In the genomic region with DNA sequence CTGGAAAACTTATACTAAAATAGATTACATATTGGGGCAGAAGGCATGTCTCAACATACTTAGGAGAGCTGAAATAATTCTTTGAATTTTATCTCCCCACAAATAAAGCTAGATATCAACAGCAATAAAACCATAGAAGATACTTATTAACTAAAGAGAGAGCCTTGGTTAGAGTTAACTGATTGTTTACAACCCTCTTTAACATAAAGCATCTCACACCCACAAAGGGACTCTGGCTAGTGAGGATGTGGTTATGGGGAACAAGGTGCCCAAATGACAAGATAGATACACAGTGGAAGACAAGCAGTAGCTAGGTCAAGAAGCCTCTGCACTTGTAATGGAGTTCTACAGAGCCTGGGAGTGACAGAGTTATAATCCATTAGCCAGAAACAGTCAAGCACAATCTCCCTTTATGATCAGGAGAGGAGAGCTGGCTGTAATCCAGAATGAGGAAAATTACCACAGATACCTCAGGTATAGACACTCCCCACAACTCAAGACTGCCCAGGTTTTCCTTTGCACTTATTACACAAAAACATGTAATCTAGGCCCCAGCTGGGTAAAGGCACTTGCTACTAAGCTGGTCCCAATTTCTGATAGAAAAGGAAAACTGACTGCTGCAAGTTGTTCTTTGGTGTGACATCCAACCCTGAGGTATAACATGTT, we compare ENCODE assay signal across 23 mouse cellular contexts. TPM values are rescaled to one million over a fixed set of nuclear protein-coding genes. Genes with fewer than 3 reads are reported as not detected.
A peak's percentile ranks its signal among the peaks of the same experiment; 100 is the strongest.
DNase-seq lines count a peak whose midpoint lies in the region; ATAC-seq and TF ChIP-seq lines count a peak whose summit lies in the region.
"Had no signal": no experiment of that assay in that cellular context is flagged by ENCODE, and none has a peak within 500 bp of the region (broad histone marks: within the 10 kb centered on the region; RNA-seq: fewer than 3 reads in every experiment).

No protein-coding gene starts in this region.

- H3K27ac ChIP-seq in midbrain, embryonic 11.5 days (ENCODE audit: low read depth, low read length) = no peak overlapping the region
- no peak overlapping the region for H3K27ac ChIP-seq in midbrain, embryonic 16.5 days (ENCODE audit: low read length)
- no peak overlapping the region for H3K27ac ChIP-seq in intestine, postnatal 0 days (ENCODE audit: low read depth, low read length)
- no peak overlapping the region for H3K27ac ChIP-seq in hindbrain, embryonic 11.5 days (ENCODE audit: low read depth, low read length)
- H3K27ac ChIP-seq: embryonic facial prominence, embryonic 10.5 days; embryonic facial prominence, embryonic 12.5 days; forebrain, embryonic 13.5 days; forebrain, embryonic 15.5 days had no signal

- no peak for TF ChIP-seq CTCF in intestine, postnatal 0 days (IDR thresholded peaks at IDR 0.05; ENCODE audit: low read depth)

- H3K4me2 ChIP-seq in midbrain, embryonic 11.5 days = no peak overlapping the region
- no peak overlapping the region for H3K4me2 ChIP-seq in midbrain, embryonic 16.5 days (ENCODE audit: low read length)
- H3K4me2 ChIP-seq in intestine, postnatal 0 days (replicated peaks; ENCODE audit: low read depth) = no peak overlapping the region
- H3K4me2 ChIP-seq in hindbrain, embryonic 11.5 days (replicated peaks; ENCODE audit: low read depth, low read length) = no peak overlapping the region
- H3K4me2 ChIP-seq: embryonic facial prominence, embryonic 12.5 days; forebrain, embryonic 13.5 days; forebrain, embryonic 15.5 days had no signal

- H3K9ac ChIP-seq in midbrain, embryonic 11.5 days (ENCODE audit: low read length) = no peak overlapping the region
- no peak overlapping the region for H3K9ac ChIP-seq in midbrain, embryonic 16.5 days (ENCODE audit: low read depth, low read length)
- H3K9ac ChIP-seq in intestine, postnatal 0 days (ENCODE audit: low read depth, low read length) = no peak overlapping the region
- H3K9ac ChIP-seq in hindbrain, embryonic 11.5 days (ENCODE audit: low read depth, low read length) = no peak overlapping the region
- H3K9ac ChIP-seq: embryonic facial prominence, embryonic 12.5 days; forebrain, embryonic 13.5 days; forebrain, embryonic 15.5 days; forebrain, postnatal 0 days had no signal

- no peaks in the 10 kb centered on the region for H3K27me3 ChIP-seq in midbrain, embryonic 11.5 days (ENCODE audit: control insufficient read depth, insufficient read depth, low read length)
- no peaks in the 10 kb centered on the region for H3K27me3 ChIP-seq in midbrain, embryonic 16.5 days (ENCODE audit: control insufficient read depth, insufficient read depth, low read depth, low read length)
- H3K27me3 ChIP-seq in intestine, postnatal 0 days (replicated peaks; ENCODE audit: control insufficient read depth, insufficient read depth, low read length) = no peaks in the 10 kb centered on the region
- H3K27me3 ChIP-seq in hindbrain, embryonic 11.5 days (ENCODE audit: control insufficient read depth, insufficient read depth, low read length) = no peaks in the 10 kb centered on the region
- H3K27me3 ChIP-seq: CH12.LX; embryonic facial prominence, embryonic 12.5 days; forebrain, embryonic 13.5 days; forebrain, embryonic 15.5 days; Patski had no signal

- no peak overlapping the region for H3K4me3 ChIP-seq in midbrain, embryonic 11.5 days (ENCODE audit: low read depth, low read length)
- H3K4me3 ChIP-seq in midbrain, embryonic 16.5 days (ENCODE audit: low read depth, low read length) = no peak overlapping the region
- no peak overlapping the region for H3K4me3 ChIP-seq in intestine, postnatal 0 days (ENCODE audit: low read depth, low read length)
- H3K4me3 ChIP-seq in hindbrain, embryonic 11.5 days (ENCODE audit: low read depth, low read length) = no peak overlapping the region
- H3K4me3 ChIP-seq: embryonic facial prominence, embryonic 10.5 days; embryonic facial prominence, embryonic 12.5 days; forebrain, embryonic 13.5 days; forebrain, embryonic 15.5 days had no signal

- H3K36me3 ChIP-seq in midbrain, embryonic 11.5 days (ENCODE audit: control insufficient read depth, insufficient read depth, low read length) = no peaks in the 10 kb centered on the region
- H3K36me3 ChIP-seq in midbrain, embryonic 16.5 days (ENCODE audit: control insufficient read depth, insufficient read depth, low read length) = no peaks in the 10 kb centered on the region
- H3K36me3 ChIP-seq in intestine, postnatal 0 days (ENCODE audit: control insufficient read depth, insufficient read depth) = no peaks in the 10 kb centered on the region
- no peaks in the 10 kb centered on the region for H3K36me3 ChIP-seq in hindbrain, embryonic 11.5 days (ENCODE audit: control insufficient read depth, insufficient read depth, low read length)
- H3K36me3 ChIP-seq: embryonic facial prominence, embryonic 10.5 days; embryonic facial prominence, embryonic 12.5 days; forebrain, embryonic 15.5 days; G1E had no signal

- DNase-seq in midbrain, embryonic 11.5 days (ENCODE audit: low spot score, missing footprints) = peak; percentile 65
- no peak for DNase-seq in hindbrain, embryonic 11.5 days (ENCODE audit: low spot score)
- DNase-seq in adrenal gland, postnatal 36 days = no peak
- DNase-seq: adrenal gland, adult 8-10 months; adrenal gland, postnatal 25 days; B cell, adult 2 months; cerebellum, adult 11-12 months; cerebellum, adult 2 months; cerebellum, adult 9-10 months; cerebellum, postnatal 10 days; cerebellum, postnatal 25 days; forebrain, postnatal 0 days had no signal

- no peaks in the 10 kb centered on the region for H3K9me3 ChIP-seq in midbrain, embryonic 11.5 days (ENCODE audit: control insufficient read depth, low read length)
- H3K9me3 ChIP-seq in midbrain, embryonic 16.5 days (replicated peaks; ENCODE audit: control insufficient read depth, low read length, poor library complexity, severe bottlenecking) = no peaks in the 10 kb centered on the region
- H3K9me3 ChIP-seq in intestine, postnatal 0 days (ENCODE audit: control insufficient read depth) = no peaks in the 10 kb centered on the region
- H3K9me3 ChIP-seq in hindbrain, embryonic 11.5 days (ENCODE audit: control insufficient read depth, low read length) = no peaks in the 10 kb centered on the region
- H3K9me3 ChIP-seq: embryonic facial prominence, embryonic 10.5 days; embryonic facial prominence, embryonic 12.5 days; forebrain, embryonic 13.5 days; forebrain, embryonic 15.5 days; G1E had no signal

- ATAC-seq in midbrain, embryonic 11.5 days (ENCODE audit: low FRiP score) = no peak
- ATAC-seq in midbrain, embryonic 16.5 days = no peak
- ATAC-seq in intestine, postnatal 0 days = peak; percentile 64
- no peak for ATAC-seq in hindbrain, embryonic 11.5 days (ENCODE audit: low FRiP score)
- ATAC-seq: activated CD4-positive, CD25-positive, alpha-beta regulatory T cell, adult 4 months; CD4-positive, CD25-positive, alpha-beta regulatory T cell, adult 4 months; forebrain, embryonic 13.5 days; forebrain, embryonic 15.5 days; forebrain, postnatal 0 days; Patski had no signal

- no peaks in the 10 kb centered on the region for H3K4me1 ChIP-seq in midbrain, embryonic 11.5 days (ENCODE audit: control insufficient read depth, insufficient read depth, low read length)
- H3K4me1 ChIP-seq in midbrain, embryonic 16.5 days (ENCODE audit: control insufficient read depth, insufficient read depth, low read length) = no peaks in the 10 kb centered on the region; the same call in 1 of the 2 replicates
- no peaks in the 10 kb centered on the region for H3K4me1 ChIP-seq in intestine, postnatal 0 days (replicated peaks; ENCODE audit: control insufficient read depth, insufficient read depth, low read length)
- H3K4me1 ChIP-seq in hindbrain, embryonic 11.5 days (replicated peaks; ENCODE audit: control insufficient read depth, insufficient read depth, low read length) = no peaks in the 10 kb centered on the region
- H3K4me1 ChIP-seq: embryonic facial prominence, embryonic 10.5 days; embryonic facial prominence, embryonic 12.5 days had no signal

RNA-seq across cellular contexts. Expression of a gene that starts 10.1 kb away (rescaled TPM):
- polyA plus RNA-seq in midbrain, embryonic 11.5 days (2014; fragmentation: Nextera tagmentation; extraction: Ambion mirVana) = 0.25 and 0.36 TPM in 2 replicates
- 0.98 and 1.4 TPM in 2 replicates for polyA plus RNA-seq in midbrain, embryonic 16.5 days (2015; fragmentation: Nextera tagmentation; extraction: Ambion mirVana)
- 0.82 and 1.6 TPM in 2 replicates for polyA plus RNA-seq in intestine, postnatal 0 days (2015; fragmentation: Nextera tagmentation; extraction: Ambion mirVana)
- polyA plus RNA-seq in hindbrain, embryonic 11.5 days (2014; fragmentation: Nextera tagmentation; extraction: Ambion mirVana) = 0.06 and 0.36 TPM in 2 replicates
- total RNA-seq in adrenal gland, postnatal 36 days (2021) = 10 to 100 TPM; 26.1 to 34.7 TPM
- polyA plus RNA-seq: G1E had no signal
